Mouse (Mus musculus) intestine, embryonic 16.5 days (tissue): ENCODE measurements around the gene Ppwd1. TPM values are rescaled to one million over a fixed set of nuclear protein-coding genes. Genes with fewer than 3 reads are reported as not detected.
"Not testable (repeated sequence)": the region's sequence is repeated elsewhere in the genome, so short reads cannot be mapped to it uniquely, and the experiment has no call there.

Source experiments
- ATAC-seq: fragments of 200-750 bp; cut with Nextera tagmentation; 2 replicates; pipeline ENCODE4 v1.8.0; 2017; ENCODE audit warnings: moderate TSS enrichment, moderate library complexity
- H3K27ac ChIP-seq: fragments of 300-500 bp; sonication (generic); 2 replicates; pipeline ENCODE4 v1.5.1; 2014; ENCODE audit warnings: mild to moderate bottlenecking, low read length
- H3K27me3 ChIP-seq: fragments of 300-500 bp; sonication (generic); replicated peaks from 2 replicates; pipeline ENCODE4 v1.6.1; 2014; ENCODE audit warnings: low read length, control low read depth, mixed read lengths; ENCODE audit not compliant: control insufficient read depth, insufficient read depth
- H3K36me3 ChIP-seq: fragments of 300-500 bp; sonication (generic); 2 replicates; pipeline ENCODE4 v1.6.1; 2014; ENCODE audit warnings: low read length, control low read depth; ENCODE audit not compliant: control insufficient read depth, insufficient read depth
- H3K4me1 ChIP-seq: fragments of 300-500 bp; sonication (generic); 2 replicates; pipeline ENCODE4 v1.6.1; 2014; ENCODE audit warnings: low read length, control low read depth, mixed read lengths; ENCODE audit not compliant: control insufficient read depth, insufficient read depth
- H3K4me2 ChIP-seq: fragments of 300-500 bp; sonication (generic); 2 replicates; pipeline ENCODE4 v1.6.1; 2014; ENCODE audit warnings: low read depth, low read length, control low read depth
- H3K4me3 ChIP-seq: fragments of 300-500 bp; sonication (generic); 2 replicates; pipeline ENCODE4 v1.5.1; 2014; ENCODE audit warnings: mild to moderate bottlenecking, low read length
- H3K9ac ChIP-seq: fragments of 300-500 bp; sonication (generic); 2 replicates; pipeline ENCODE4 v1.6.1; 2014; ENCODE audit warnings: low read depth, low read length
- H3K9me3 ChIP-seq: fragments of 300-500 bp; sonication (generic); 2 replicates; pipeline ENCODE4 v1.6.1; 2016; ENCODE audit warnings: low read length, control low read depth; ENCODE audit not compliant: control insufficient read depth
- WGBS: fragments of 180-500 bp; shearing (Covaris S2); extraction: QIAGEN DNeasy Blood & Tissue Kit; methylation state at CpG from one replicate; pipeline ENCODE4 v1.1.7; 2014; 5-methylcytosine and 5-hydroxymethylcytosine counted together
- polyA plus RNA-seq: library from polyadenylated mRNA; unstranded; fragments of >200 nt; fragmentation: Nextera tagmentation; extraction: Ambion mirVana; gene quantifications from 2 replicates; pipeline ENCODE4 v1.2.1, GENCODE M21; 2015

Gene Ppwd1
- 11.4 and 11.7 TPM in 2 replicates for polyA plus RNA-seq

GRCm38 (mm10) chr13:104228384-104229066 is at the start of gene Ppwd1, which contains the start of gene Cenpk:
Gene Ppwd1 (minus strand): TSS chr13:104228843.
Gene Cenpk (plus strand): TSS chr13:104228611.
- WGBS = under 1% methylated on average over 55 of the region's 55 CpGs
- Histone ChIP-seq H3K36me3 (no peaks in the 10 kb centered on the region), H3K27ac (peak within 1 kb of the TSS; percentile 96), H3K4me3 (peak within 1 kb of the TSS; percentile 84), H3K4me2 (peak within 1 kb of the TSS; percentile 65), H3K4me1 (peaks cover 3% of the 10 kb centered on the region; the same call in 1 of the 2 replicates), H3K9me3 (no peaks in the 10 kb centered on the region), H3K27me3 (no peaks in the 10 kb centered on the region), H3K9ac (peak within 1 kb of the TSS; percentile 83)
- ATAC-seq = peak; percentile 99

GRCm38 (mm10) chr13:104258997-104259396 is 30.4 kb upstream of the Ppwd1 start:
- no peak for ATAC-seq
- 95% methylated on average over 3 of the region's 3 CpGs for WGBS
- Histone ChIP-seq H3K9ac (no peak overlapping the region), H3K4me2 (no peak overlapping the region), H3K9me3 (no peaks in the 10 kb centered on the region), H3K36me3 (no peaks in the 10 kb centered on the region), H3K4me3 (no peak overlapping the region), H3K27ac (no peak overlapping the region), H3K4me1 (no peaks in the 10 kb centered on the region), H3K27me3 (no peaks in the 10 kb centered on the region)

- 7% methylated on average over 15 of the region's 15 CpGs for whole genome bisulfite sequencing
- no peaks in the 10 kb centered on the region for H3K36me3 ChIP-seq
- H3K27me3 ChIP-seq = no peaks in the 10 kb centered on the region
- H3K27ac ChIP-seq = peak overlapping the region; percentile 66
- ATAC-seq = peak; percentile 47
- peaks cover 3% of the 10 kb centered on the region; the same call in 1 of the 2 replicates for H3K4me1 ChIP-seq
- peak overlapping the region; percentile 84 for H3K4me3 ChIP-seq
- peak overlapping the region; percentile 65 for H3K4me2 ChIP-seq
- no peaks in the 10 kb centered on the region for H3K9me3 ChIP-seq
- H3K9ac ChIP-seq = peak overlapping the region; percentile 76
Observed at GRCm38 (mm10) chr13:104229181-104229580, 538 bp upstream of the Ppwd1 start.

GRCm38 (mm10) chr13:104227478-104227877 is 1.2 kb downstream of the Ppwd1 start:
- H3K4me1 ChIP-seq = peaks cover 3% of the 10 kb centered on the region; the same call in 1 of the 2 replicates
- ATAC-seq = no peak
- H3K4me3 ChIP-seq = peak overlapping the region; percentile 84
- peak overlapping the region; percentile 58 for H3K4me2 ChIP-seq
- peak overlapping the region; percentile 45 for H3K9ac ChIP-seq
- WGBS = 44% methylated on average over 3 of the region's 3 CpGs
- no peaks in the 10 kb centered on the region for H3K9me3 ChIP-seq
- H3K27me3 ChIP-seq = no peaks in the 10 kb centered on the region
- no peaks in the 10 kb centered on the region for H3K36me3 ChIP-seq
- H3K27ac ChIP-seq = no peak overlapping the region

- H3K27ac ChIP-seq = no peak overlapping the region
- 0 out of 2 replicates have a peak, but pooled peaks cover 2% of the 10 kb centered on the region for H3K36me3 ChIP-seq
Observed at GRCm38 (mm10) chr13:104204313-104204712, 24.3 kb downstream of the Ppwd1 start.

GRCm38 (mm10) chr13:104195891-104196290 is 32.8 kb downstream of the Ppwd1 start:
- H3K27me3 ChIP-seq, H3K36me3 ChIP-seq, H3K9ac ChIP-seq, ATAC-seq, H3K4me2 ChIP-seq, H3K4me3 ChIP-seq, H3K27ac ChIP-seq, H3K4me1 ChIP-seq, H3K9me3 ChIP-seq: not testable (repeated sequence)

More at GRCm38 (mm10) chr13:104204313-104204712, 24.3 kb downstream of the Ppwd1 start:
- Histone ChIP-seq H3K9me3 (no peaks in the 10 kb centered on the region), H3K4me2 (no peak overlapping the region), H3K9ac (no peak overlapping the region), H3K4me1 (no peaks in the 10 kb centered on the region), H3K27me3 (no peaks in the 10 kb centered on the region), H3K4me3 (no peak overlapping the region)
- ATAC-seq = no peak
- WGBS = 56% methylated on average over 1 of the region's 1 CpGs

GRCm38 (mm10) chr13:104187357-104187756 is 41.3 kb downstream of the Ppwd1 start:
- peak; percentile 70 for ATAC-seq
- Histone ChIP-seq H3K27ac (no peak overlapping the region), H3K9ac (no peak overlapping the region), H3K4me1 (no peaks in the 10 kb centered on the region), H3K4me3 (no peak overlapping the region), H3K27me3 (no peaks in the 10 kb centered on the region), H3K4me2 (no peak overlapping the region), H3K36me3 (no peaks in the 10 kb centered on the region), H3K9me3 (no peaks in the 10 kb centered on the region)
- WGBS = 79% methylated on average over 4 of the region's 4 CpGs

GRCm38 (mm10) chr13:104179176-104179888 is 49.3 kb downstream of the Ppwd1 start:
- Histone ChIP-seq H3K27me3 (no peaks in the 10 kb centered on the region), H3K4me2 (peak overlapping the region; percentile 65), H3K36me3 (no peaks in the 10 kb centered on the region), H3K4me3 (peak overlapping the region; percentile 81), H3K27ac (peak overlapping the region; percentile 67; the same call in 1 of the 2 replicates), H3K9me3 (no peaks in the 10 kb centered on the region), H3K4me1 (peaks cover 3% of the 10 kb centered on the region; the same call in 1 of the 2 replicates), H3K9ac (peak overlapping the region; percentile 78)
- 16% methylated on average over 13 of the region's 13 CpGs for WGBS
- 0 out of 2 replicates have a peak, but pooled peaks have one; percentile 7 for ATAC-seq

GRCm38 (mm10) chr13:104178650-104179121 is 50.0 kb downstream of the Ppwd1 start, which contains the start of gene Trim23:
Gene Trim23 (plus strand): TSS chr13:104178797.
- peak within 1 kb of the TSS; percentile 72 for H3K27ac ChIP-seq
- H3K27me3 ChIP-seq = no peaks in the 10 kb centered on the region
- peak within 1 kb of the TSS; percentile 65 for H3K4me2 ChIP-seq
- under 1% methylated on average over 38 of the region's 38 CpGs for WGBS
- ATAC-seq = peak; percentile 99
- H3K9me3 ChIP-seq = no peaks in the 10 kb centered on the region
- peak within 1 kb of the TSS; percentile 78 for H3K9ac ChIP-seq
- peak within 1 kb of the TSS; percentile 81 for H3K4me3 ChIP-seq
- H3K36me3 ChIP-seq = no peaks in the 10 kb centered on the region
- H3K4me1 ChIP-seq = peaks cover 3% of the 10 kb centered on the region; the same call in 1 of the 2 replicates
